Mouse (Mus musculus): Measurements from ENCODE around the gene Slc9a3.

Slc9a3 gene

GRCm38 (mm10) chr13:74144120-74144884, 23.0 kb downstream of the Slc9a3 start:
- DNase-seq (ENCODE audit: low read depth, low spot score): no peak

- no peak for DNase-seq (ENCODE audit: low read depth, low spot score)
Observed at GRCm38 (mm10) chr13:74145983-74146622, 24.8 kb downstream of the Slc9a3 start.

- DNase-seq (ENCODE audit: low read depth, low spot score): no peak
Observed at GRCm38 (mm10) chr13:74147327-74147726, 26.1 kb downstream of the Slc9a3 start.

GRCm38 (mm10) chr13:74166348-74167056, 45.2 kb downstream of the Slc9a3 start:
- DNase-seq (ENCODE audit: low read depth, low spot score): peak; percentile 69

GRCm38 (mm10) chr13:74167057-74167413, 45.8 kb downstream of the Slc9a3 start:
- no peak for DNase-seq (ENCODE audit: low read depth, low spot score)

GRCm38 (mm10) chr13:74167492-74167891, 46.2 kb downstream of the Slc9a3 start:
- no peak for DNase-seq (ENCODE audit: low read depth, low spot score)

- no peak for DNase-seq (ENCODE audit: low read depth, low spot score)
Observed at GRCm38 (mm10) chr13:74169446-74170164, 48.3 kb downstream of the Slc9a3 start.

- no peak for DNase-seq (ENCODE audit: low read depth, low spot score)
Observed at GRCm38 (mm10) chr13:74172036-74172435, 50.8 kb downstream of the Slc9a3 start.

GRCm38 (mm10) chr13:74183011-74183695, 61.9 kb downstream of the Slc9a3 start:
- no peak for DNase-seq (ENCODE audit: low read depth, low spot score)

GRCm38 (mm10) chr13:74192613-74193012, 71.4 kb downstream of the Slc9a3 start:
- peak; percentile 27 for DNase-seq (ENCODE audit: low read depth, low spot score)

GRCm38 (mm10) chr13:74196451-74196850, 75.2 kb downstream of the Slc9a3 start:
- DNase-seq (ENCODE audit: low read depth, low spot score): no peak

- peak; percentile 91 for DNase-seq (ENCODE audit: low read depth, low spot score)
Observed at GRCm38 (mm10) chr13:74208317-74208985, 87.2 kb downstream of the Slc9a3 start, which contains the start of gene Exoc3. Gene Exoc3, minus strand, starts transcription at chr13:74208732.

GRCm38 (mm10) chr13:74208986-74209345, 87.7 kb downstream of the Slc9a3 start:
- DNase-seq (ENCODE audit: low read depth, low spot score): no peak

GRCm38 (mm10) chr13:74218441-74218840, 97.2 kb downstream of the Slc9a3 start:
- no peak for DNase-seq (ENCODE audit: low read depth, low spot score)

All from CD4-positive helper T cell, adult 2 months (primary cell).